Mouse (Mus musculus) B cell, adult (primary cell): ENCODE results near the gene Akap12. TPM values are rescaled to one million over a fixed set of nuclear protein-coding genes. Genes with fewer than 3 reads are reported as not detected.

Experiments
- total RNA-seq: library from RNA; stranded (reverse); gene quantifications from 4 replicates; pipeline ENCODE4 v1.2.4, GENCODE M21; 2023; ENCODE audit not compliant: inconsistent age

Akap12 gene
- 18.6 to 22.6 TPM (median 20.4 TPM) in 4 replicates for total RNA-seq

GRCm38 (mm10) chr10:4266041-4266930 lies at the start of gene Akap12:
TSS of gene Akap12 (plus strand) at chr10:4266380.

GRCm38 (mm10) chr10:4387701-4388383 lies 121.7 kb downstream of the Akap12 start, which contains the start of gene Zbtb2:
TSS of gene Zbtb2 (minus strand) at chr10:4388108.

Other genes with a start within 250 kb of the Akap12 start
- 28.4 to 32.4 TPM (median 30.5 TPM) in 4 replicates for gene Zbtb2, start 121.7 kb downstream of the Akap12 start, total RNA-seq
- 49.3 to 56.9 TPM (median 54.7 TPM) in 4 replicates for gene Rmnd1, start 166.0 kb downstream of the Akap12 start, total RNA-seq
- gene Armt1, start 166.1 kb downstream of the Akap12 start, total RNA-seq, result 21.1 to 28.8 TPM (median 23.6 TPM) in 4 replicates
- gene Ccdc170, start 216.1 kb downstream of the Akap12 start, total RNA-seq, result 1.0 TPM in 1 of 4 replicates, not detected in the others